Mouse (Mus musculus): Measurements from ENCODE around the gene Olfr889. TPM values are rescaled to one million over a fixed set of nuclear protein-coding genes. Genes with fewer than 3 reads are reported as not detected.
"Not testable (repeated sequence)": the region's sequence is repeated elsewhere in the genome, so short reads cannot be mapped to it uniquely, and the experiment has no call there.

Olfr889 gene
- not detected in 2 replicates for polyA plus RNA-seq (2015; fragmentation: Nextera tagmentation; extraction: Ambion mirVana)

GRCm38 (mm10) chr9:38114898-38115297 is at the start of gene Olfr889:
TSS of gene Olfr889 (plus strand) at chr9:38115198.
- ATAC-seq: no peak
- Histone ChIP-seq H3K27ac (ENCODE audit: low read depth, low read length) (no peak within 1 kb of the TSS), H3K4me1 (replicated peaks; ENCODE audit: control insufficient read depth, insufficient read depth, low read length) (no peaks in the 10 kb centered on the region), H3K9me3 (ENCODE audit: control insufficient read depth) (no peaks in the 10 kb centered on the region), H3K9ac (ENCODE audit: low read depth, low read length) (no peak within 1 kb of the TSS), H3K27me3 (replicated peaks; ENCODE audit: control insufficient read depth, insufficient read depth, low read length) (no peaks in the 10 kb centered on the region), H3K4me2 (replicated peaks; ENCODE audit: low read depth) (no peak within 1 kb of the TSS), H3K36me3 (ENCODE audit: control insufficient read depth, insufficient read depth) (no peaks in the 10 kb centered on the region), H3K4me3 (ENCODE audit: low read depth, low read length) (no peak within 1 kb of the TSS)
- no peak for TF ChIP-seq CTCF (IDR thresholded peaks at IDR 0.05; ENCODE audit: low read depth)

- ATAC-seq: no peak
- H3K4me2 ChIP-seq (replicated peaks; ENCODE audit: low read depth): no peak within 1 kb of the TSS
- no peaks in the 10 kb centered on the region for H3K36me3 ChIP-seq (ENCODE audit: control insufficient read depth, insufficient read depth)
- no peaks in the 10 kb centered on the region for H3K9me3 ChIP-seq (ENCODE audit: control insufficient read depth)
- H3K4me1 ChIP-seq (replicated peaks; ENCODE audit: control insufficient read depth, insufficient read depth, low read length): no peaks in the 10 kb centered on the region
- H3K27me3 ChIP-seq (replicated peaks; ENCODE audit: control insufficient read depth, insufficient read depth, low read length): no peaks in the 10 kb centered on the region
- H3K4me3 ChIP-seq (ENCODE audit: low read depth, low read length): no peak within 1 kb of the TSS
- no peak within 1 kb of the TSS for H3K27ac ChIP-seq (ENCODE audit: low read depth, low read length)
- 85% methylated on average over 1 of the region's 1 CpGs for WGBS
- H3K9ac ChIP-seq (ENCODE audit: low read depth, low read length): no peak within 1 kb of the TSS
- TF ChIP-seq CTCF (IDR thresholded peaks at IDR 0.05; ENCODE audit: low read depth): no peak
Observed at GRCm38 (mm10) chr9:38083772-38084171, 31.2 kb upstream of the Olfr889 start, which contains the start of gene Olfr887. TSS of gene Olfr887 (plus strand) at chr9:38084072.

DNA sequence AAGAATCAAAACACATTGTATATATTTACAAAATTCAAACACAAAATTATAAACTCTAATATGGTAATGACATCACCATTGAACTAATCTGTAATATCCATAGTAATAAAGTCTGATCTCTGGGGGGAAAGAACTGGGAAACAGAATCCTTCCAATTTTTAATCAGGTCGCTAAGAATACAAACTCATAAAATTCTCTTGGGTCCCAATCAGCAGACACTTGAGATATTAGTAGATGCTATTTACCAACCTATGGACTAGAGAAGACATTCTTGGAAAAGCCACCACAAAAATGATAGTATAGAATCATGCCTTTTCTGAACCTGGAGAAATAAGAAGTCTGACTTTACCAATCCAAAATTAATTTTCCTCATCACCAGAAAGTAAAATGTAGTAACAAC is 7.2 kb upstream of the Olfr889 start, which contains the start of gene Olfr888:
Gene Olfr888, plus strand, starts transcription at position 301 of the 400 bp plus-strand sequence.
- ATAC-seq: no peak
- Histone ChIP-seq H3K4me3 (ENCODE audit: low read depth, low read length) (no peak within 1 kb of the TSS), H3K4me1 (replicated peaks; ENCODE audit: control insufficient read depth, insufficient read depth, low read length) (no peaks in the 10 kb centered on the region)

DNA sequence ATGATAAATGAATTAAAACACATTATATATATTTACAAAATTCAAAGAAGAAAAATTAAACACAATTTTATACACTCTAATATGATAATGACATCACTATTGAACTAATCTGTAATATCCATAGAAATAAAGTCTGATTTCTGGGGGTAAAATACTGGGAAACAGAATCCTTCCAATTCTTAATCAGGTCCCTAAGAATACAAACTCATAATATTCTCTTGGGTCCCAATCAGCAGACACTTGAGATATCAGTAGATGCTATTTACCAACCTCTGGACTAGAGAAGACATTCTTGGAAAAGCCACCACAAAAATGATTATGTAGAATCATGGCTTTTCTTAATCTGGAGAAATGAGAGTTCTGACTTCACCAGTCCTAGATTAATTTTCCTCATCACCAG is 27.2 kb downstream of the Olfr889 start, which contains the start of gene Olfr890:
Gene Olfr890, plus strand, starts transcription at position 301 of the 400 bp plus-strand sequence.
- H3K36me3 ChIP-seq (ENCODE audit: control insufficient read depth, insufficient read depth): no peaks in the 10 kb centered on the region
- H3K9ac ChIP-seq (ENCODE audit: low read depth, low read length): no peak within 1 kb of the TSS
- no peaks in the 10 kb centered on the region for H3K9me3 ChIP-seq (ENCODE audit: control insufficient read depth)
- H3K4me1 ChIP-seq (replicated peaks; ENCODE audit: control insufficient read depth, insufficient read depth, low read length): no peaks in the 10 kb centered on the region
- H3K27ac ChIP-seq (ENCODE audit: low read depth, low read length): no peak within 1 kb of the TSS
- no peak for ATAC-seq
- no peak for TF ChIP-seq CTCF (IDR thresholded peaks at IDR 0.05; ENCODE audit: low read depth)
- H3K4me3 ChIP-seq (ENCODE audit: low read depth, low read length): no peak within 1 kb of the TSS
- H3K27me3 ChIP-seq (replicated peaks; ENCODE audit: control insufficient read depth, insufficient read depth, low read length): no peaks in the 10 kb centered on the region
- H3K4me2 ChIP-seq (replicated peaks; ENCODE audit: low read depth): no peak within 1 kb of the TSS

More for the DNA sequence above, 7.2 kb upstream of the Olfr889 start, which contains the start of gene Olfr888:
- Histone ChIP-seq H3K27me3 (replicated peaks; ENCODE audit: control insufficient read depth, insufficient read depth, low read length) (no peaks in the 10 kb centered on the region), H3K9me3 (ENCODE audit: control insufficient read depth) (no peaks in the 10 kb centered on the region), H3K27ac (ENCODE audit: low read depth, low read length) (no peak within 1 kb of the TSS), H3K36me3 (ENCODE audit: control insufficient read depth, insufficient read depth) (no peaks in the 10 kb centered on the region), H3K9ac (ENCODE audit: low read depth, low read length) (no peak within 1 kb of the TSS), H3K4me2 (replicated peaks; ENCODE audit: low read depth) (no peak within 1 kb of the TSS)
- WGBS: 88% methylated on average over 1 of the region's 1 CpGs
- TF ChIP-seq CTCF (IDR thresholded peaks at IDR 0.05; ENCODE audit: low read depth): no peak

GRCm38 (mm10) chr9:38168341-38168740 is 53.3 kb downstream of the Olfr889 start:
- not testable (repeated sequence) for H3K9ac ChIP-seq (ENCODE audit: low read depth, low read length); ATAC-seq; H3K27me3 ChIP-seq (replicated peaks; ENCODE audit: control insufficient read depth, insufficient read depth, low read length); H3K4me3 ChIP-seq (ENCODE audit: low read depth, low read length); H3K4me2 ChIP-seq (replicated peaks; ENCODE audit: low read depth); H3K9me3 ChIP-seq (ENCODE audit: control insufficient read depth); H3K27ac ChIP-seq (ENCODE audit: low read depth, low read length); H3K4me1 ChIP-seq (replicated peaks; ENCODE audit: control insufficient read depth, insufficient read depth, low read length); H3K36me3 ChIP-seq (ENCODE audit: control insufficient read depth, insufficient read depth)
- 50% methylated on average over 2 of the region's 2 CpGs for WGBS

Other genes with a start within 250 kb of the Olfr889 start
- not detected in 2 replicates for gene Olfr145, start 218.5 kb upstream of the Olfr889 start, polyA plus RNA-seq (2015; fragmentation: Nextera tagmentation; extraction: Ambion mirVana)
- not detected in 2 replicates for gene Olfr878, start 197.4 kb upstream of the Olfr889 start, polyA plus RNA-seq (2015; fragmentation: Nextera tagmentation; extraction: Ambion mirVana)
- gene Olfr881, start 123.4 kb upstream of the Olfr889 start, polyA plus RNA-seq (2015; fragmentation: Nextera tagmentation; extraction: Ambion mirVana): not detected in 2 replicates
- gene Olfr883, start 89.4 kb upstream of the Olfr889 start, polyA plus RNA-seq (2015; fragmentation: Nextera tagmentation; extraction: Ambion mirVana): not detected in 2 replicates
- not detected in 2 replicates for gene Olfr884, start 68.6 kb upstream of the Olfr889 start, polyA plus RNA-seq (2015; fragmentation: Nextera tagmentation; extraction: Ambion mirVana)
- not detected in 2 replicates for gene Olfr885, start 53.9 kb upstream of the Olfr889 start, polyA plus RNA-seq (2015; fragmentation: Nextera tagmentation; extraction: Ambion mirVana)
- gene Olfr887, start 31.1 kb upstream of the Olfr889 start, polyA plus RNA-seq (2015; fragmentation: Nextera tagmentation; extraction: Ambion mirVana): not detected in 2 replicates
- not detected in 2 replicates for gene Olfr888, start 7.1 kb upstream of the Olfr889 start, polyA plus RNA-seq (2015; fragmentation: Nextera tagmentation; extraction: Ambion mirVana)
- gene Olfr890, start 27.3 kb downstream of the Olfr889 start, polyA plus RNA-seq (2015; fragmentation: Nextera tagmentation; extraction: Ambion mirVana): not detected in 2 replicates
- gene Olfr891, start 65.6 kb downstream of the Olfr889 start, polyA plus RNA-seq (2015; fragmentation: Nextera tagmentation; extraction: Ambion mirVana): not detected in 2 replicates
- not detected in 2 replicates for gene Olfr893, start 93.2 kb downstream of the Olfr889 start, polyA plus RNA-seq (2015; fragmentation: Nextera tagmentation; extraction: Ambion mirVana)
- not detected in 2 replicates for gene Olfr894, start 102.9 kb downstream of the Olfr889 start, polyA plus RNA-seq (2015; fragmentation: Nextera tagmentation; extraction: Ambion mirVana)
- not detected in 2 replicates for gene Olfr143, start 137.6 kb downstream of the Olfr889 start, polyA plus RNA-seq (2015; fragmentation: Nextera tagmentation; extraction: Ambion mirVana)
- gene Olfr895, start 152.7 kb downstream of the Olfr889 start, polyA plus RNA-seq (2015; fragmentation: Nextera tagmentation; extraction: Ambion mirVana): not detected in 2 replicates
- gene Olfr896-ps1, start 175.9 kb downstream of the Olfr889 start, polyA plus RNA-seq (2015; fragmentation: Nextera tagmentation; extraction: Ambion mirVana): not detected in 2 replicates
- gene Olfr25, start 213.9 kb downstream of the Olfr889 start, polyA plus RNA-seq (2015; fragmentation: Nextera tagmentation; extraction: Ambion mirVana): not detected in 2 replicates
- not detected in 2 replicates for gene Olfr898, start 233.2 kb downstream of the Olfr889 start, polyA plus RNA-seq (2015; fragmentation: Nextera tagmentation; extraction: Ambion mirVana)